Mouse (Mus musculus): Measurements from ENCODE around the gene Hddc3.

Hddc3 gene

DNA sequence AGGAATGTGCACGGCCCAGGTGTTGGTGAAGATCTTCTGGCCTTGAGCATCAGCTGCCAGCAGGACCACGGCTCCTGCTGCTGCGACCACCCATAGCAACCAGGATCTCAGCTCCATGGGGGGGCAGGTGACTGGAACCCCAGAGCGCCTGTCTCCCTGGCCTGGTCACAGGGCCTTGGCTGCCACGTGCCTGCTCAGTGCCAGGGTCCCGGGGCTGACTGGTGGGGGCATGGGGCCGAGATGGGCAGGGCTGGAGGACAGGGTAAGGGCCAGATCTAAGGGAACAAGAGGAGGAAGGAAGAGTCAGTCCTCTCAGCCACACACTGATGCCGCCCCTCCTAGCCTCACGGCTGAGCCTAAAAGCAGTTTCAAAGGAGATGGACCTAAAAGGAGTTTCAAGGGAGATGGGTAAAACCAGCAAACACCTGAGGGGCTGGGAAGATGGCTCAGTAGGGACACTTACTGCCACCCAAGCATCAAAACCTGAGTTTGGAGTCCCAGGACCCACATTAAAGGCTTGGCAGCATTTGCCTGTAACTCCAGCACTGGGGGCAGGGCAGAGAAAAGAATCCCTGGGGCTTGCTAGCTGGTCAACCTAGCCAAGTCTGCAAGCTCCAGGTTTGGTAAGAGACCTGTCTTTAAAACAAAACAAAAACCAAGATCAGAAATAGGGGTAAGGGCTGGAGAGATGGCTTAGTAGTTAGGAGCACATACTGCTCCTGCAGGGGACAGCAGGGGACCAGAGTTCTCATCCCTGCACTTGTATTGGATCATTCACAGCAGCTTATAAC is 55.9 kb downstream of the Hddc3 start:
- DNase-seq (ENCODE audit: low read depth): no peak

DNA sequence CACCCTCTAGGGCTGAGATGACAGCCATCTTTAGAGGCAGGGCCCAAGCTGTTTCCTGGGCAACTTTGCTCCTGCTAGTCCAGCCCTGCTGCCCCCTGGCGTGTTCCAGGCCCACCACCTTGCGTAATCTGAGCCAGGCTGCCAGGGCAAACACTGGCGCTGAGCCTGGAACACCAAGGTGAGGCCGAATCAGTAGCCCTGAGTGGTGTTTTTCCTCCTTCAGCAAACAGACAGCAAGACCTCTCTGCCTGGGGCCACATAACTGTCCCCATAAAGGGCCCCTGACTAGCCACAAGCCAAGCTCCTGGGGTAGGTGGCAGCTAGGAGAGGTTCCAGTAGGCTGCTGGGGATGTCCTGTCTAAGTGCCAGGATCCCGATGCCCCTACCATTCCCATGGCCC is 57.2 kb downstream of the Hddc3 start:
- DNase-seq (ENCODE audit: low read depth): no peak
